Mouse (Mus musculus) MEL (cell line): ENCODE measurements at regions not wholly inside any gene's neighbourhood (a gene's known extent, or its start where the extent isn't known, plus 50 kb on each side); places are given as distances from the start of the nearest gene placed in this dataset.

Source experiments
- CTCF ChIP-seq, 3 experiments: IDR thresholded peaks in 2 of 3; conservative IDR thresholded peaks in 1 of 3; 2 replicates each; pipeline ENCODE4 v1.5.1; 2011 to 2012; ENCODE audit warnings: low read length in 3 of 3, low read depth in 2 of 3, mild to moderate bottlenecking in 2 of 3, improper control_type of control experiment in 1 of 3, inconsistent platforms in 1 of 3, mixed read lengths in 1 of 3, moderate library complexity in 1 of 3; ENCODE audit not compliant: control insufficient read depth in 1 of 3, insufficient read depth in 1 of 3, poor library complexity in 1 of 3, severe bottlenecking in 1 of 3
- GATA1 ChIP-seq: IDR thresholded peaks from 2 replicates; pipeline ENCODE4 v1.6.1; 2011; ENCODE audit warnings: low read depth, low read length, improper control_type of control experiment
- MAZ ChIP-seq: IDR thresholded peaks from 2 replicates; pipeline ENCODE4 v1.6.1; 2012; ENCODE audit warnings: low read depth, mild to moderate bottlenecking, inconsistent platforms, low read length, improper control_type of control experiment
- POLR2A ChIP-seq, 2 experiments: IDR thresholded peaks; 2 replicates each; pipeline ENCODE4 v1.6.1; 2011 to 2012; ENCODE audit warnings: low read length in 2 of 2, mild to moderate bottlenecking in 2 of 2, control low read depth in 1 of 2, improper control_type of control experiment in 1 of 2, low read depth in 1 of 2, moderate library complexity in 1 of 2; ENCODE audit not compliant: control insufficient read depth in 1 of 2, insufficient read depth in 1 of 2, poor library complexity in 1 of 2
- TCF12 ChIP-seq: IDR thresholded peaks from 2 replicates; pipeline ENCODE4 v1.6.1; 2014; ENCODE audit warnings: low read depth, mild to moderate bottlenecking, inconsistent platforms, low read length, improper control_type of control experiment, moderate library complexity

DNA sequence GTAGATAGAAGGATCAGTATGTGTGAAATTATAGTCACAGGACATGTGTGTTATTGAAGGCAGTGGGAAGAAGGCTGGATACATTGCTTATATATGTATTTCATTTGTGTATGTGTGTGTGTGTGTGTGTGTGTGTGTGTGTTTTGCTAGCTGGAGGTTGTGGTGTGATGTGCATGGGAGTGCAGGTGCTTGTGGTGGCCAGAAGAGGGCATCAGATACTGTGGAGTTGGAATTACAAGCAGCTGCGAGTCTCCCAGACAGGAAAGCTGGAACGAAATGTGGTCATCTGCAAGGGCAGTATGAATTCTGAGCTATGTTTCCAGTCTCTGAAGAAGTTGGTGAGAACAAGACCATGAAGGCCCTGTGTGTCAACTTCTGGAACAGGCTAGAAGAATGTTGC, 145.1 kb downstream of the Tmem38b start:
- TF ChIP-seq CTCF (IDR thresholded peaks at IDR 0.05 in 2 of 3, conservative IDR thresholded peaks at IDR 0.05 in 1 of 3; ENCODE audit: control insufficient read depth in 1 of 3, insufficient read depth in 1 of 3, low read depth in 2 of 3, low read length in 3 of 3, poor library complexity in 1 of 3, severe bottlenecking in 1 of 3), result peak in 2 of 3 experiments; percentile 7 to 16; a peak in 1 of 6 replicates
- no peak for TF ChIP-seq POLR2A (IDR thresholded peaks at IDR 0.05; ENCODE audit: control insufficient read depth in 1 of 2, insufficient read depth in 1 of 2, low read depth in 1 of 2, low read length in 2 of 2, poor library complexity in 1 of 2)
- TF ChIP-seq GATA1, result no peak
- TF ChIP-seq TCF12, result no peak
- no peak for TF ChIP-seq MAZ
